Mouse (Mus musculus): ENCODE results near the gene Acp6.

GRCm38 (mm10) chr3:97209351-97209750 is 50.8 kb downstream of the Acp6 start:
- no peak for TF ChIP-seq CTCF (IDR thresholded peaks at IDR 0.05; ENCODE audit: low read depth, low read length)
- no peak for TF ChIP-seq GATA1 (IDR thresholded peaks at IDR 0.05; ENCODE audit: borderline replicate concordance, low read length)
- TF ChIP-seq TAL1 (conservative IDR thresholded peaks at IDR 0.05; ENCODE audit: low read depth, low read length): no peak
